Comparison of ENCODE assay signal across 19 mouse cellular contexts in genomic region chr5:107977640-107978288, GRCm38 (mm10). TPM values are rescaled to one million over a fixed set of nuclear protein-coding genes. Genes with fewer than 3 reads are reported as not detected.
DNase-seq lines count a peak whose midpoint lies in the region; ATAC-seq and TF ChIP-seq lines count a peak whose summit lies in the region.
"Had no signal": no experiment of that assay in that cellular context is flagged by ENCODE, and none has a peak within 500 bp of the region (broad histone marks: within the 10 kb centered on the region; RNA-seq: fewer than 3 reads in every experiment).

No protein-coding gene starts in this region.

- TF ChIP-seq EP300 in liver, postnatal 0 days (IDR thresholded peaks at IDR 0.05; ENCODE audit: low read depth), result peak; percentile 29

- ATAC-seq in erythroid progenitor cell, adult 5-6 weeks (replicated peaks; ENCODE audit: low FRiP score, poor library complexity, severe bottlenecking), result 0 out of 2 replicates have a peak, but pooled peaks have one; percentile 8
- ATAC-seq in liver, postnatal 0 days, result peak; percentile 36; the same call in 1 of the 2 replicates
- ATAC-seq: forebrain, embryonic 13.5 days had no signal

- H3K9ac ChIP-seq in liver, postnatal 0 days (replicated peaks), result no peak overlapping the region
- H3K9ac ChIP-seq: embryonic facial prominence, embryonic 15.5 days; forebrain, embryonic 13.5 days; hindbrain, embryonic 14.5 days; limb, embryonic 13.5 days; midbrain, embryonic 12.5 days had no signal

- H3K4me3 ChIP-seq in spleen, adult 2 months (ENCODE audit: extremely low read depth, insufficient read depth, insufficient read length), result no peak overlapping the region
- no peak overlapping the region for H3K4me3 ChIP-seq in liver, postnatal 0 days (ENCODE audit: low read depth, low read length)
- H3K4me3 ChIP-seq: embryonic facial prominence, embryonic 15.5 days; forebrain, embryonic 13.5 days; gastrocnemius, adult 2 months; limb, embryonic 13.5 days; midbrain, embryonic 12.5 days; myocyte had no signal

- no peak for TF ChIP-seq CTCF in spleen, adult 2 months (IDR thresholded peaks at IDR 0.05; ENCODE audit: extremely low read depth, insufficient read depth, insufficient read length, insufficient replicate concordance)
- TF ChIP-seq CTCF in liver, postnatal 0 days (IDR thresholded peaks at IDR 0.05; ENCODE audit: low read depth), result no peak

- no peak for TF ChIP-seq POLR2A in spleen, adult 2 months (IDR thresholded peaks at IDR 0.05; ENCODE audit: low read depth, low read length)

- 65% methylated on average over 3 of the region's 3 CpGs for WGBS in spleen, adult 2 months
- WGBS in liver, postnatal 0 days (ENCODE audit: insufficient replicate concordance), result 48% methylated on average over 3 of the region's 3 CpGs

- no peaks in the 10 kb centered on the region; the same call in 1 of the 2 replicates for H3K36me3 ChIP-seq in spleen, adult 2 months (ENCODE audit: control insufficient read depth, insufficient read depth, low read length)
- no peaks in the 10 kb centered on the region for H3K36me3 ChIP-seq in liver, postnatal 0 days (replicated peaks; ENCODE audit: insufficient read depth, low read length)
- H3K36me3 ChIP-seq: embryonic facial prominence, embryonic 15.5 days; limb, embryonic 13.5 days; midbrain, embryonic 12.5 days had no signal

- no peaks in the 10 kb centered on the region for H3K9me3 ChIP-seq in liver, postnatal 0 days (ENCODE audit: low read length)
- H3K9me3 ChIP-seq: embryonic facial prominence, embryonic 15.5 days; forebrain, embryonic 13.5 days; limb, embryonic 13.5 days; midbrain, embryonic 12.5 days had no signal

- no peak overlapping the region for H3K4me2 ChIP-seq in liver, postnatal 0 days (ENCODE audit: low read depth, low read length)
- H3K4me2 ChIP-seq: embryonic facial prominence, embryonic 15.5 days; forebrain, embryonic 13.5 days; hindbrain, embryonic 14.5 days; limb, embryonic 13.5 days; midbrain, embryonic 12.5 days had no signal

- no peak for DNase-seq in spleen, adult 2 months (ENCODE audit: low read depth in 1 of 2, low spot score in 2 of 2)
- DNase-seq in spleen, postnatal 4 days (ENCODE audit: low spot score in 2 of 2), result no peak
- DNase-seq in liver, postnatal 0 days, result no peak
- DNase-seq in cerebellum, postnatal 4 days (ENCODE audit: low spot score in 2 of 2), result no peak
- DNase-seq in lung, postnatal 4 days, result no peak
- no peak for DNase-seq in frontal cortex, adult 2 months (ENCODE audit: extremely low spot score in 1 of 2, low spot score in 1 of 2)
- DNase-seq: cerebellum, adult 11 months; cerebellum, postnatal 25 days; gastrocnemius, adult 2 months; heart, postnatal 10 days; lung, postnatal 14 days had no signal

- peak overlapping the region; percentile 87 for H3K27ac ChIP-seq in spleen, adult 2 months (ENCODE audit: insufficient read depth, low read length)
- no peak overlapping the region; the same call in 1 of the 2 replicates for H3K27ac ChIP-seq in liver, postnatal 0 days (ENCODE audit: low read depth)
- H3K27ac ChIP-seq: embryonic facial prominence, embryonic 15.5 days; forebrain, embryonic 13.5 days; hindbrain, embryonic 14.5 days; kidney, postnatal 0 days; limb, embryonic 13.5 days; midbrain, embryonic 12.5 days had no signal

- H3K27me3 ChIP-seq in spleen, adult 2 months (ENCODE audit: control insufficient read depth, insufficient read depth, low read length), result no peaks in the 10 kb centered on the region
- H3K27me3 ChIP-seq in liver, postnatal 0 days (ENCODE audit: insufficient read depth, low read length), result no peaks in the 10 kb centered on the region
- H3K27me3 ChIP-seq: embryonic facial prominence, embryonic 15.5 days; forebrain, embryonic 13.5 days; limb, embryonic 13.5 days; midbrain, embryonic 12.5 days had no signal

- peaks cover 29% of the 10 kb centered on the region for H3K4me1 ChIP-seq in spleen, adult 2 months (ENCODE audit: control insufficient read depth, insufficient read depth, insufficient read length)
- H3K4me1 ChIP-seq in liver, postnatal 0 days (ENCODE audit: insufficient read depth), result peaks cover 28% of the 10 kb centered on the region
- H3K4me1 ChIP-seq: forebrain, embryonic 13.5 days; midbrain, embryonic 12.5 days had no signal

RNA-seq across cellular contexts. Expression of gene Fam69a, which starts 9.1 kb away (rescaled TPM):
- polyA plus RNA-seq in spleen, adult 2 months (2012; rRNA removed), result 1.6 and 2.2 TPM in 2 replicates
- total RNA-seq in erythroid progenitor cell, adult 5-6 weeks (2015; ENCODE audit: low replicate concordance), result 34.4 and 36.8 TPM in 2 replicates
- total RNA-seq in erythroid progenitor cell, adult 5-6 weeks (2017; ENCODE audit: low replicate concordance), result 10.4 and 26.4 TPM in 2 replicates
- polyA plus RNA-seq in liver, postnatal 0 days (2015; fragmentation: Nextera tagmentation; extraction: Ambion mirVana), result 8.3 and 9.0 TPM in 2 replicates
- 16.8 and 17.9 TPM in 2 replicates for polyA plus RNA-seq in frontal cortex, adult 2 months (2012; rRNA removed)
